Mouse (Mus musculus) hematopoietic stem cell, adult 5-6 weeks (primary cell): ENCODE results near the gene Tigd2. TPM values are rescaled to one million over a fixed set of nuclear protein-coding genes. Genes with fewer than 3 reads are reported as not detected.

Source experiments
- ATAC-seq, 2 experiments: fragments of 125-278 bp in 1 of 2; replicated peaks in 1 of 2; 2 replicates each; pipeline ENCODE4 v1.8.0; 2016 to 2017; ENCODE audit warnings: inconsistent platforms in 2 of 2, mild to moderate bottlenecking in 2 of 2, moderate number of reproducible peaks in 2 of 2, low read depth in 1 of 2, moderate TSS enrichment in 1 of 2; ENCODE audit not compliant: low FRiP score in 2 of 2, poor library complexity in 2 of 2, severe bottlenecking in 2 of 2, insufficient read depth in 1 of 2, low TSS enrichment in 1 of 2
- total RNA-seq: library from RNA; stranded (forward); fragments of 172-1452, 232-1000 nt; gene quantifications from 2 replicates; pipeline ENCODE4 v1.2.3, GENCODE M21; 2017

The Tigd2 gene
- total RNA-seq, 1 experiment from 2014 or later: 26.4 TPM

- ATAC-seq: peak; percentile 71 to 88
These were observed 633 bp downstream of the Tigd2 start for GRCm38 (mm10) chr6:59209299-59209707.

- ATAC-seq: no peak
These were observed 24.5 kb downstream of the Tigd2 start for GRCm38 (mm10) chr6:59233191-59233590.

GRCm38 (mm10) chr6:59233651-59234050 lies 25.0 kb downstream of the Tigd2 start:
- no peak for ATAC-seq

- ATAC-seq: peak; percentile 53 to 76; a peak in 3 of 4 replicates
These were observed 41.0 kb downstream of the Tigd2 start for GRCm38 (mm10) chr6:59249675-59250074.

GRCm38 (mm10) chr6:59250536-59250935 lies 41.9 kb downstream of the Tigd2 start:
- ATAC-seq: no peak

GRCm38 (mm10) chr6:59255909-59256308 lies 47.2 kb downstream of the Tigd2 start:
- ATAC-seq: no peak

Other genes with a start within 250 kb of the Tigd2 start
- 0.45 and 0.81 TPM in 2 replicates for gene Fam13a, start 184.3 kb upstream of the Tigd2 start, total RNA-seq
- gene Gprin3, start 217.4 kb downstream of the Tigd2 start, total RNA-seq: 1.6 and 3.6 TPM in 2 replicates